Mouse (Mus musculus): ENCODE data around the gene Gm28305.

DNA sequence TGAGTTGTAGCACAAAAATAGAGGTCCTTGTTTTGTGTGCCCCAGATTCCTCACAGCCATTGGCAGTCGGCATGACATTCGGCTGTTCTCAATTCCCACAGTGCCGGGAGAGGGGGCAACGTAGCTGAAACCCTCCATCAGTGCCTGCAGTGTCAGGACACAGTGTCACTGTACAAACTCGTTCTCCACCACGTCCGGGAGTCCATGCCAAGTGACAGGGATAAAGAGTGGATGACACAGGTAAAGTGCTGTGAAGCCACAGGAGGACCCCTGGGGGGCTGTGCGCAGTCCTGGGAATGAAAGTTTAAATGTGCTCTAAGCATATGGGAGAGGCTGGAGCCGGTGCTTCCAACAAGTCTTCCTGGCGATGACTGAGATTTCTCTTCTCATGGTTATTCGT lies 10.6 kb upstream of the Gm28305 start:
- no peak for TF ChIP-seq CTCF (IDR thresholded peaks at IDR 0.05; ENCODE audit: low read depth)
- TF ChIP-seq EP300 (IDR thresholded peaks at IDR 0.05; ENCODE audit: low read depth) = no peak
